Mouse (Mus musculus) midbrain, embryonic 15.5 days (tissue): Measurements from ENCODE around the gene Sec14l3. TPM values are rescaled to one million over a fixed set of nuclear protein-coding genes. Genes with fewer than 3 reads are reported as not detected.
A peak's percentile ranks its signal among the peaks of the same experiment; 100 is the strongest.

ENCODE experiments used
- ATAC-seq: fragments of 200-750 bp; cut with Nextera tagmentation; replicated peaks from 2 replicates; pipeline ENCODE4 v1.8.0; 2017; ENCODE audit warnings: moderate TSS enrichment
- H3K27ac ChIP-seq: fragments of 300-500 bp; sonication (generic); 2 replicates; pipeline ENCODE4 v1.5.1; 2015; ENCODE audit warnings: mild to moderate bottlenecking, inconsistent platforms
- H3K27me3 ChIP-seq: fragments of 300-500 bp; sonication (generic); replicated peaks from 2 replicates; pipeline ENCODE4 v1.6.1; 2015; ENCODE audit warnings: inconsistent platforms
- H3K36me3 ChIP-seq: fragments of 300-500 bp; sonication (generic); replicated peaks from 2 replicates; pipeline ENCODE4 v1.6.1; 2015; ENCODE audit warnings: inconsistent platforms
- H3K4me1 ChIP-seq: fragments of 300-500 bp; sonication (generic); 2 replicates; pipeline ENCODE4 v1.6.1; 2015; ENCODE audit warnings: inconsistent platforms
- H3K4me2 ChIP-seq: fragments of 300-500 bp; sonication (generic); 2 replicates; pipeline ENCODE4 v1.6.1; 2015; ENCODE audit warnings: inconsistent platforms, mild to moderate bottlenecking, moderate library complexity
- H3K4me3 ChIP-seq: fragments of 300-500 bp; sonication (generic); 2 replicates; pipeline ENCODE4 v1.5.1; 2015; ENCODE audit warnings: mild to moderate bottlenecking, inconsistent platforms
- H3K9ac ChIP-seq: fragments of 300-500 bp; sonication (generic); 2 replicates; pipeline ENCODE4 v1.6.1; 2015; ENCODE audit warnings: mild to moderate bottlenecking, inconsistent platforms
- H3K9me3 ChIP-seq: fragments of 300-500 bp; sonication (generic); 2 replicates; pipeline ENCODE4 v1.6.1; 2016; ENCODE audit warnings: inconsistent platforms
- WGBS: fragments of 180-500 bp; shearing (Covaris S2); methylation state at CpG from one replicate; pipeline ENCODE4 v1.1.7; 2015; ENCODE audit warnings: mixed read lengths; 5-methylcytosine and 5-hydroxymethylcytosine counted together
- polyA plus RNA-seq: library from polyadenylated mRNA; unstranded; fragments of >200 nt; fragmentation: Nextera tagmentation; extraction: Ambion mirVana; gene quantifications from 2 replicates; pipeline ENCODE4 v1.2.1, GENCODE M21; 2015

Gene Sec14l3
- polyA plus RNA-seq, 1 experiment from 2014 or later: 1.4 TPM

- Histone ChIP-seq H3K4me3 (no peak overlapping the region), H3K9me3 (no peaks in the 10 kb centered on the region), H3K27ac (no peak overlapping the region), H3K4me1 (no peaks in the 10 kb centered on the region), H3K36me3 (no peaks in the 10 kb centered on the region), H3K27me3 (no peaks in the 10 kb centered on the region), H3K4me2 (no peak overlapping the region), H3K9ac (no peak overlapping the region)
- ATAC-seq: no peak
- WGBS: 87% methylated on average over 6 of the region's 6 CpGs
These were observed 28.7 kb upstream of the Sec14l3 start for GRCm38 (mm10) chr11:4035916-4036315.

GRCm38 (mm10) chr11:4036365-4037084 is 28.1 kb upstream of the Sec14l3 start:
- Histone ChIP-seq H3K4me1 (no peaks in the 10 kb centered on the region), H3K36me3 (no peaks in the 10 kb centered on the region), H3K4me2 (no peak overlapping the region), H3K9ac (no peak overlapping the region), H3K4me3 (no peak overlapping the region), H3K9me3 (no peaks in the 10 kb centered on the region), H3K27ac (no peak overlapping the region), H3K27me3 (no peaks in the 10 kb centered on the region)
- WGBS: 80% methylated on average over 9 of the region's 9 CpGs
- no peak for ATAC-seq

DNA sequence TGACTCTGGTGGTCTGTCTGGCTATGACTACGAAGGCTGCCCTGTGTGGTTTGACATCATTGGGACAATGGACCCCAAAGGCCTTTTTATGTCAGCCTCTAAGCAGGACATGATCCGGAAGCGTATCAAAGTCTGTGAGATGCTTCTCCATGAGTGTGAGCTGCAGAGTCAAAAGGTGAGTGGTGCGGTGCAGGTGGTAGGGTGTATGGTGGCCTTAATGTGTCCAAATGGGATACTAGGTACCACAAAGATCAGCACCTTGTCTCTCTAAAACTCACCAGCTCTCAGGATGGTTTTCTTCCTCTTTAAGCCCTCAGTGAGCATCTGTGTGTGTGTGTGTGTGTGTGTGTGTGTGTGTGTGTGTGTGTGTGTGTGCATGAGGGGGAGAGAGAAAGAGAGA is 24.7 kb upstream of the Sec14l3 start:
- no peaks in the 10 kb centered on the region for H3K27me3 ChIP-seq
- 89% methylated on average over 4 of the region's 4 CpGs for WGBS
- no peak overlapping the region for H3K9ac ChIP-seq
- no peak overlapping the region for H3K4me3 ChIP-seq
- H3K36me3 ChIP-seq: no peaks in the 10 kb centered on the region
- H3K4me2 ChIP-seq: no peak overlapping the region
- H3K27ac ChIP-seq: no peak overlapping the region
- H3K9me3 ChIP-seq: no peaks in the 10 kb centered on the region
- H3K4me1 ChIP-seq: no peaks in the 10 kb centered on the region
- ATAC-seq: no peak

DNA sequence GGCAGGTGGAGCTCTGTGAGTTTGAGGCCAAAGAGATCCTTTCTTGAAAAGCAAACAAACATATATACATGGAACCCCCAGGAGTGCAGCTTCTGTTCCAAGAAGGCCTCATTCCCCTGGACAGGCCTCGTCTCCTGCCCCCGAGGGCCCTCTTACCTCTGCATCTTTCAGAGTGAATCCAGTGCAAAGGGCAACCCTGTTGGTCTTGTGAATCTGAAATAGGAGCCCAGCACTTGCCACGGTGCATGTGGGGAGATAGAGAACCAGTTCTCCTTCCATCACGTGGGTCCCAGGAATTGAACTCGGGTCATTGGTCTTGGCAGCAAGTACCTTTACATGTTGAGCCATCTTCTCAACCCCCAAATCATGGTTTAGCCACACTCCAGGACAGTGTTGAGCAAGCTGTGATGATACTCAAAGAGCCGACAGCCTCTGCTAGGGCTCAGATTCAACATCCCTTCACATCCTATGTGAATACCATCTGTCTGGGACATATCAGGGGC is 23.5 kb upstream of the Sec14l3 start:
- no peaks in the 10 kb centered on the region for H3K4me1 ChIP-seq
- no peaks in the 10 kb centered on the region for H3K27me3 ChIP-seq
- H3K9me3 ChIP-seq: no peaks in the 10 kb centered on the region
- ATAC-seq: no peak
- no peak overlapping the region for H3K27ac ChIP-seq
- H3K4me3 ChIP-seq: no peak overlapping the region
- 75% methylated on average over 6 of the region's 6 CpGs for WGBS
- no peaks in the 10 kb centered on the region for H3K36me3 ChIP-seq
- H3K9ac ChIP-seq: no peak overlapping the region
- H3K4me2 ChIP-seq: no peak overlapping the region

GRCm38 (mm10) chr11:4043081-4043480 is 21.6 kb upstream of the Sec14l3 start:
- Histone ChIP-seq H3K9me3 (no peaks in the 10 kb centered on the region), H3K27ac (no peak overlapping the region), H3K4me3 (no peak overlapping the region), H3K4me2 (no peak overlapping the region), H3K36me3 (no peaks in the 10 kb centered on the region), H3K27me3 (no peaks in the 10 kb centered on the region), H3K9ac (no peak overlapping the region), H3K4me1 (no peaks in the 10 kb centered on the region)
- no peak for ATAC-seq
- 87% methylated on average over 7 of the region's 7 CpGs for WGBS

GRCm38 (mm10) chr11:4046526-4046925 is 18.1 kb upstream of the Sec14l3 start:
- Histone ChIP-seq H3K4me3 (no peak overlapping the region), H3K4me2 (no peak overlapping the region), H3K36me3 (no peaks in the 10 kb centered on the region), H3K9me3 (no peaks in the 10 kb centered on the region), H3K27ac (no peak overlapping the region), H3K4me1 (no peaks in the 10 kb centered on the region), H3K27me3 (no peaks in the 10 kb centered on the region), H3K9ac (no peak overlapping the region)
- no peak for ATAC-seq
- 71% methylated on average over 5 of the region's 5 CpGs for WGBS

DNA sequence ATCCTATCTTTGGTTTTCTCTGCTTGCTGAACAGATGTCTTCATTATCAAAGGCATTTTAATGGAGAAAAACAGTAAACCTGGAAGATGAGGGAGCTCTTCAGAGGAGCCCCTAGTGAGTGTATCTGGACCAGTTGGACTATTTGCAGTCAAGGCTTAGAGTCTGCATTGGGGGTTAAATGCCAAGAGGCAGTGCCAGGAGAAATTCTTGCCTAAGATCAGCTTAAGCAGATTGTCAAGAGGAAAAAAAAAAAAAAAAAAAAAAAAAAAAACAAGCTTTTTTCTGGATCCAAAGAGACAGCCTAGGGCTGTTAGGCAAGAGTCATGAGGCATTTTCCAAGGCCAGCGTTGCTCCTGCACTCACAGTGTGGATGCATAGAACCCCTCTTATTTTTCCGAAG is 16.9 kb upstream of the Sec14l3 start:
- Histone ChIP-seq H3K4me3 (no peak overlapping the region), H3K9me3 (no peaks in the 10 kb centered on the region), H3K36me3 (no peaks in the 10 kb centered on the region), H3K4me2 (no peak overlapping the region), H3K9ac (no peak overlapping the region), H3K4me1 (no peaks in the 10 kb centered on the region), H3K27ac (no peak overlapping the region), H3K27me3 (no peaks in the 10 kb centered on the region)
- 94% methylated on average over 2 of the region's 2 CpGs for WGBS
- no peak for ATAC-seq

DNA sequence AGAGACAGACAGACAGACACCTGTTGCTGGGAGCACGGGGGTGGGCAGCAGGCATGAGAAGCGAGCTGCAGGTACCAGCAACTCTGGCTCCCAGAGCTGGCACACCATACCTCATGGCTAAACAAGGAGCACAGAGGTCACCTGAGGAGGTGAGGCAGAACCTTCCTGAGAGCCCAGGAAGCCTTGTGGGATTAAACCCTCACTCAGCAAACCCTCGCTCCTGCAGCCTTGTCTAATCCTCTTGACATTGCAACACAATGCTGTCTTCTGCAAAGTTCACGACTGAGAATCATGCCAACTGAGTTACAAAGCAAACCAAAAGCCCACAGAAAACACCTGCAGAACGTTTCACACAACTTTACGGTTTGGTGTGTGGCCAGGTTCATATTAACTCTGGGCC is 16.2 kb upstream of the Sec14l3 start:
- no peaks in the 10 kb centered on the region for H3K4me1 ChIP-seq
- no peaks in the 10 kb centered on the region for H3K9me3 ChIP-seq
- H3K27ac ChIP-seq: no peak overlapping the region
- 82% methylated on average over 6 of the region's 6 CpGs for WGBS
- no peak overlapping the region for H3K4me3 ChIP-seq
- no peaks in the 10 kb centered on the region for H3K36me3 ChIP-seq
- H3K4me2 ChIP-seq: no peak overlapping the region
- no peak overlapping the region for H3K9ac ChIP-seq
- no peaks in the 10 kb centered on the region for H3K27me3 ChIP-seq
- ATAC-seq: no peak

DNA sequence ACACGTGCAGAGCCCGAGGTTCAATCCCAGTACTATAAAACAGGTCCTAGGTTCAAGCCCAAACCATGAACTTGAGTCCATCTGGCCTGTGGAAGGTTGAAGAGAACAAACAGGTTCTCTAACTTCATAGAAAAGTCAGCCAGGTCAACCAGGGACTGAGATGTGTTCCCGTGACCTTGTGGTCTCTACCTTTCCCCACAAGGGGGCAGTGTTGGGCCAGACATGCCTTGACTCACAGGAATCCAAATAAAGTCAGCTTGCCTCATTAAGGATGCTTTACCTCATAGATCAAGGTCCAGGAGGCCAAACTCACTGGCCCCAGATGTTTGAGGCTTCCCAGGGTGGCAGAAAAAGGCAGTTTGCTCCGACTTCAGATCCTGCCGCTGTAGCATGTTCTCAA is 11.1 kb upstream of the Sec14l3 start:
- H3K4me3 ChIP-seq: no peak overlapping the region
- ATAC-seq: no peak

DNA sequence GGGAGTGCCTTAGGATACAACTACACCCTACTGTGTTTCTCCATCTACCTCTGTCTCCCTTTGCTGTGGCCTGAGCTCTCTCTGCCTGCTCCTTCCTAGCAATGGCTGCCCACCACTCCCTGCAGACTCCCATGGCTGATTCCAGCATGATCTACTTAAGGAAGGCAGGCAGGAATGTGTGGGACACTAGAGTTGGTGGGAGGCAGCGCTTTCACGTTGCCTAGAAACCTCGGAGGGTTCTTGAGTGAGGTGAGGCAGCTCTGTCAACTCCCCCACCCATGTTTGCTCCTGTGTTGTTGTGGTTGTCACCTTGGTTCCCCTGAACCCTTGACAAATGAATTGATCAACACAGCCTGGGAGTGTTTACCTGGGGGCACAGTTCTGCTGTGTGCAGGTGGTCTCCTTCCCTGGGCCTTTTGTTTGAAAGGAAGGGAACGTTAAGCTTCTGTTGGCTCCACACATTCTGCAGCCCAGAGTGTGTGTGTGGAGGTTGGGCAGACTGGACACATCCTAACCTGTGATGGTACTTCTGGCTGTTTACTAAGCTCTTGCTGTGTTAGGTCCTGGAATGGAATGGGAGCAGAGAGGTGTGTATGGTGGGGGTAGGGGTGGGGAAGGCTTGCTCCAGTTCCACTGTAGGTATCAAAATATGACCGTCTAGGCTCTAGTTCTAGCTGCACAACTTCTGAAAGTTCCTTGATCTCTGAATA is 3.6 kb upstream of the Sec14l3 start:
- no peak for ATAC-seq
- Histone ChIP-seq H3K4me3 (no peak overlapping the region), H3K9ac (no peak overlapping the region), H3K27ac (no peak overlapping the region), H3K4me1 (no peaks in the 10 kb centered on the region), H3K4me2 (no peak overlapping the region), H3K9me3 (no peaks in the 10 kb centered on the region), H3K36me3 (no peaks in the 10 kb centered on the region), H3K27me3 (no peaks in the 10 kb centered on the region)
- 77% methylated on average over 5 of the region's 5 CpGs for WGBS

More for the DNA sequence above, 11.1 kb upstream of the Sec14l3 start:
- Histone ChIP-seq H3K27ac (no peak overlapping the region), H3K4me2 (no peak overlapping the region), H3K9me3 (no peaks in the 10 kb centered on the region), H3K4me1 (no peaks in the 10 kb centered on the region), H3K27me3 (no peaks in the 10 kb centered on the region), H3K36me3 (no peaks in the 10 kb centered on the region), H3K9ac (no peak overlapping the region)
- WGBS: 21% methylated on average over 5 of the region's 5 CpGs

DNA sequence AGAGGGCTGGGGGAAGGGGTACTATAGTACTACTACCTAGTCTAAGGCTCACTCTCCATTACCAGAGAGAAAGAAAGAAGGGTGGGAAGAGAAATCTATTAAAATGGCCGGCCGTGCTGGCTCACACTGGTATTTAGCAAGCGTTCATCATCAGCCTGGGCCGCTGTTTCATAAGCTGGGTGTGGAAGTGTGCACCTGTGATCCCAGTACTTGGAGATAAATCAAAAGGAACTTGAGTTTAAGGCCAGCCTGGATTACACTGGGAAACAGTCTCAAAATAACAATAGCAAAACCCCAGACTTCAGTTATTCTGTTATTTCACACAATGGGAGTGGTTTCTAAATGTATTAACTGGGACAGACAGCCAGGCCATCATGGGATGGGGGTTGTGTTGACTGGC is 2.1 kb upstream of the Sec14l3 start:
- Histone ChIP-seq H3K27ac (no peak overlapping the region), H3K4me1 (no peaks in the 10 kb centered on the region), H3K27me3 (no peaks in the 10 kb centered on the region), H3K4me2 (no peak overlapping the region), H3K9ac (no peak overlapping the region), H3K9me3 (no peaks in the 10 kb centered on the region), H3K4me3 (no peak overlapping the region), H3K36me3 (no peaks in the 10 kb centered on the region)
- 92% methylated on average over 4 of the region's 4 CpGs for WGBS
- ATAC-seq: no peak

DNA sequence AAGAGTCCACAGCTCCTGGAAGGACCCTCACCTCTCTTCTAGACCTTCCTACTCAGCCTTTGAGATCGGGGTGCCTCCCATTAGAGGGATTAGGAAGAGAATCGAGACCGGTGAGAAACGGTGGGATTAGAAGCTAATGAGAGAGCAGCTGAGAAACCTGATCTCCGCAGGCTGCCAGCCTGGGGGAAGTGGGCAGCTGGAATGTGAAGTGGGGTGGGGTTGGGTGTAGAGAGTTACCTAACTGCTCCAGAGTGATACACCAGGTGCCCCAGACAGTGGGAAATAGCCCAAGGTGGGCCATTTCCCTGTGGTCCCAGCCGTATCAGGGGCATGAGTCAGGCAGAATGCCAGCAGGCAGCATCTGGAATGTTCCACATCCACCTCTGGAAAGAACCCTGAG is 1.7 kb upstream of the Sec14l3 start:
- no peaks in the 10 kb centered on the region for H3K9me3 ChIP-seq
- H3K36me3 ChIP-seq: no peaks in the 10 kb centered on the region
- H3K9ac ChIP-seq: no peak overlapping the region
- no peak overlapping the region for H3K4me2 ChIP-seq
- no peaks in the 10 kb centered on the region for H3K27me3 ChIP-seq
- WGBS: 38% methylated on average over 6 of the region's 6 CpGs
- ATAC-seq: no peak
- H3K27ac ChIP-seq: no peak overlapping the region
- H3K4me3 ChIP-seq: no peak overlapping the region
- H3K4me1 ChIP-seq: no peaks in the 10 kb centered on the region

DNA sequence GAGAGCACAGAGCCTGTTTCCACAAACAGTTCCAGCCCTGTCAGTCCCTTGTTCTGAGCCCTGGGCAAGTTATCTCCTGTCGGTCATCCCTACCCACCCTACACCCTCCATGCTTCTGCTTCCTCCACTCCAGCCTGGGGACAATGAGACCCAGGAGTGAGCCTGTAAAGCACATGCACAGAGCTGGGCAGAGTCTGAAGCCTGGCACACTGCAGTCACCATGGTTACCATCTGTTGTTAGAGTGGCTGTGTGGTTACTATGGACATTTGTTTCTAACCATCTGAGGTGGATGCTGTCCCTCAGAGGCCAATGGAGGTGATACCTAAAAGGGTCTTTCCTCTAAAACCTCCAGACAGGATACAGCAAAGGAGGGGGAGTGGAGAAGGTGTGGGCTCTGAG is 5.0 kb downstream of the Sec14l3 start:
- Histone ChIP-seq H3K27me3 (no peaks in the 10 kb centered on the region), H3K4me1 (no peaks in the 10 kb centered on the region), H3K4me2 (no peak overlapping the region), H3K9ac (no peak overlapping the region), H3K4me3 (no peak overlapping the region), H3K9me3 (no peaks in the 10 kb centered on the region), H3K36me3 (no peaks in the 10 kb centered on the region), H3K27ac (no peak overlapping the region)
- peak; percentile 86 for ATAC-seq
- 59% methylated on average over 1 of the region's 1 CpGs for WGBS
